Mouse (Mus musculus): Measurements from ENCODE around the gene Parp11.

The Parp11 gene

DNA sequence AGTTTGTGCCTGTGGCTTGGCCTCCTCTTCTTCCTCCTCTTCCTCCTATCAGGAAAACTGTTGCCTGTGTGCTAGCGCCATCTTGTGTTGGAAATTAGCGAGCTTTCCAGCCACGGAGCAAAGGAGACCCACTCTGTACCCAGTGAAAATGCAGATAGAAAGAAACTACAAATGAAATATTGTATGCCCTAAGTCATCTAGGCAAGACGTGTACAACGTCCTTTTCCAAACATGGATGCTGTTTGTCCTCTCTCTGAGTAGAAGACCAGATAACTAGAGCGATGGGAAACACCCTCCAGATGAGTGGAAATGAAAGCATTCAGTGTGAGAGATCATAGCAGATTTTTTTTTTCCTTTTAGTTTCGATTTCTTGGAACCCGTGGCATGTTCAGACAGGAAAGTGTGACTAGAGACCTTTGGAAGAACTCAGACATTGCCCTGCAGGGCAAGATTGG, at the start of gene Parp11:
Gene Parp11, plus strand, starts transcription at position 405 of the 455 bp plus-strand sequence.
- DNase-seq (ENCODE audit: low read depth, low spot score), result no peak

DNA sequence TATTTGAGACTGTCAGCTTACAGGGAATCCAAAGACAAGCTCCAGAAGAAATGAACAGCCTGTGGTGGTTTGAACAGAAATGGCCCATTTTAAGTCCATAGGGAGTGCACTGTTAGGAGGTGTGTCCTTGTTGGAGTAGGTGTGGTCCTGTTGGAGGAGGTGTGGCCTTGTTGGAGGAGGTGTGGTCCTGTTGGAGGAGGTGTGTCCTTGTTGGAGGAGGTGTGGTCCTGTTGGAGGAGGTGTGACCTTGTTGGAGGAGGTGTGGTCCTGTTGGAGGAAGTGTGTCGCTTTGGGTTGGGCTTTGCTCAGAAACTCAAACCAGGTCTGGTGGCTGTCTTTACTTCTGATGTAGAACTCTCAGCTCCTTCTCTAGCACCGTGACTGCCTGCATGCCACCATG, 48.6 kb upstream of the Parp11 start:
- DNase-seq (ENCODE audit: low read depth, low spot score), result no peak

DNA sequence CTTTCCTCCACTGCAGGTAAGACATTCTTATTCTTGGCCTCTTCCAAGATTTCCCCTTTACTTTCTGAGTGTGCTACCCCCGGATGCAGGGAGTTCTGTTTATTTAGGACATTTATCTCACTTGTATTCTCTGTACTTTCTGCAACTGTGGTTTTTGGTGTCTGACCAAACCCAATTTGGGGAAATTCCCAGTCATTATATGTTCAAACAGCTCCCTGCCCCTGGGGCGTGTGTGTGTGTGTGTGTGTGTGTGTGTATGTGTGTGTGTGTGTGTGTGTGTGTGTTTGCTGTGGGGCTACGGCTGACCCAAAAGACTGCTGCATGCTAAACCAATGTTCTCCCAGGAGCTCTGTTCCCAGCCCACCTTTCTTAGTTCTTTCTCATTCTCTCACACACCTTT, 45.2 kb upstream of the Parp11 start:
- DNase-seq (ENCODE audit: low read depth, low spot score), result no peak

DNA sequence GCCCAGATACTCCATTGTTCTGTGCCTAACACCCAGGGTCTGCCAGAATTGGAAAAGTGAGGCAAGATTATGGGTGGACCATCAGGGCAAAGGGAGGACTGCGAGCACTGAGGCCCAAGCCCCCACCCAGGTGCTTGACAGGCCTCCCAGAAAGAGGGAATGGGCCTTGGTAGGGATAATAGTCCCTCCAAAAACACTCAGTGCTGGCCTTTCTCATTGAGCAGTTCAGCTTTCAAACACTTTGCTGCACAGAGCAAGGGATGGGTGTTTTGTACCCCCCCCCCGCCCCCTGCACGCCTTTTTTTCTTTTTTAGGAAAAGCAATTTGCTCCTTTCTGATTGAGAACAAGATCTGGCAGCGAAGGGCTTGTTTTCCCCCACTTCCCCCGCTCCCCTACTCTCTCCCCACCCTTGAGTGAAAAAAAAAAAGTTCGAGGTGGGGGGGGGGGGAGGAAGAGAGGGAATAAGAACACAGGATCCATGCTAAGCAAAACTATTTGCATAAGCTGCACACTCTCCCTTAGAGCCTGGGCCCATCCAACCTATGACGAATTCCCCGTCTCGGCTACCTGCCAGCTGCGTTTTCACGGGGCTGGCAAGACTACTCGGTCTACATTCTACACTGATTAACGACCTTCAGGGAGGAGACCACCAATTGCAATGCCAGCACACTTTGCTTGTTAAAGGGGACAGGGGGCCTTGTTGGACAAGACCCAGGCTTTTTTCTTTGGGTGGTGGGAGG, 42.4 kb upstream of the Parp11 start:
- peak; percentile 64 for DNase-seq (ENCODE audit: low read depth, low spot score)

- DNase-seq (ENCODE audit: low read depth, low spot score), result peak; percentile 55
These were observed 41.0 kb upstream of the Parp11 start for GRCm38 (mm10) chr6:127405682-127406081.

DNA sequence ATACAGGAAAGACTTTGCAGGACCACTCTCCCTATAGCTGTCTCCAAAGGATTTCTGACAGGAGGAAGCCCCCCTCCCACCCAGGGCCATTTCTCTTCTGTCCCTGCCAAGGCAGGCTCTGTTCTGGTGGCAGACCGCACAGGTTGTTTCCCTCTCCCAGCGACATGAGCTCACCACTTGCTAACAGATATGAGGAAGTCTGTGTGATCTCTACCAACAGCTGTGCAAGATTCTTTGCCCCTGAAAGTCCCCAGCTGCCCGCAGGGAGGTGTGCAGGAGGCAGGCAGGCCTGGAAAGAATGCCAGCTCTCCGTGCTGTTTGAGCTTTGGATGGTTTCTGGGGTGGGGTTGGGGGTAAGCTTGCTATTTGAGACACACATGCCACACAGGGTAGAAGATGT, 38.9 kb upstream of the Parp11 start:
- DNase-seq (ENCODE audit: low read depth, low spot score), result no peak

DNA sequence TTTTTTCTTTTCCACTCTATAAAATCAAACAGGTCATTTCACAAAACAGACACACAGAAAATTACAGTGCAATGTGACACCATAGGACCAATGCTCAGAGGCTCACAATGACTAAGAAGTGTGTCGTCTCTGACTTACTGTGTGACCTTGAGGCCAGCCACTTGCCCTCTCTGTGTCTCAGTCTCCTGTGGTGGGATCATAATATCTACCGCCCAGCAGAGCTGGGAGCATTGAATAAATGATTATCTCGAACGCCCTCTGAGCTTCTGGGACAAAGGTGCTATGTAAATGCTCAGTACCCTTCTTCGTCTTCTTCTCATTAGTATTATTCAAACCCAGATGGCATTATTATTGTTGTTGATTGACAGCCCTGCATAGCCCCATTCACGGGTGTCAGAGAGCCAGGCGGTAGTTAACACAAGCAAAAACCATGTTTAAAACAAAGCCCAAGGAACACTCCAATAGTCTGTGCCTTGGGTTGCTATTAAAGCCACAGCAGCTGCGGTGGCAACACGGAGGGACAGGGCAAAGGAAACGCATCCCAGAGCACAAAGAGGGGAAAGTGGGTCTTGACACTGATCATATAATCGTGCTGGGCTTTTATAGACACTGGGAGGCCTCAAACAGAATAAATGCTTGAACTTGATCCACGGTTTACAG, 29.0 kb upstream of the Parp11 start:
- DNase-seq (ENCODE audit: low read depth, low spot score), result peak; percentile 45

- no peak for DNase-seq (ENCODE audit: low read depth, low spot score)
These were observed 28.3 kb upstream of the Parp11 start for GRCm38 (mm10) chr6:127418322-127418721.

DNA sequence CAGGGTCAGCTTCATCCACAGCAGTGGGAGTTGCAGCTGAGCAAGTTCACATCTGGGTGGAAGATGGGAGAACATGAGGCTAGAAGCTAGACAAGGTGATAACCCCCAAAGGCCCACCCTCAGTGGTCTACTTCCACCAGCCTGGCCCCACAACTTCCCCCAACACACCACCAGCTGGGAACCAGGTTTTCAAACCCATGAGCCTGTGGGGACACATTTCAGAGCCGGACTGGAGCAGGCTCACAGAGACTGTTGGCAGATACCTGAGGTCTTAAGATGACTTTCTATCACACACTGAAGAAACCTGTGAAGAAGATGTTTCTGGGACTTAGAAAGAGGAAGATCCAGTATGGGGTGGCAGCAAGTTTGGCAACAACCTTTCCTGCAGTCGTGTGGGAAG, 26.5 kb upstream of the Parp11 start:
- no peak for DNase-seq (ENCODE audit: low read depth, low spot score)

- DNase-seq (ENCODE audit: low read depth, low spot score), result no peak
These were observed 21.5 kb upstream of the Parp11 start for GRCm38 (mm10) chr6:127425095-127425494.

- no peak for DNase-seq (ENCODE audit: low read depth, low spot score)
These were observed 15.9 kb upstream of the Parp11 start for GRCm38 (mm10) chr6:127430716-127431115.

GRCm38 (mm10) chr6:127431196-127431766, 15.4 kb upstream of the Parp11 start:
- DNase-seq (ENCODE audit: low read depth, low spot score), result no peak

- no peak for DNase-seq (ENCODE audit: low read depth, low spot score)
These were observed 12.6 kb upstream of the Parp11 start for GRCm38 (mm10) chr6:127433886-127434647.

DNA sequence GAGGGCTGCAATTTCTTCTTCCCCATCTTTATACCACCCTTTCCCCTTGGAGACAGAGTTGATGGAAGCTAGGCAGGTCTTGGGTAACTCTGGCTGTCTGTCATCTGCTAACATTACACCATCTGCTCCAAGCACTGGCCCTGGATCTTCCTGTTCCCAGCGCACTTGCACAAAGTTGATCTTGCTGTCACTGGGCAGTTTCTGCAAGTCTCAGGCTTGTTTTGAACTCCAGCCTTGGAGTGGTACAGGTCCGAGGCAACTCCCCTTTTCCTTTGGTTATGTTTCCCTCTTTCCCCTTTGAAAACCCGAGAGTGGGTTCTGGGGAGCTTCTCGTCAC, 12.0 kb upstream of the Parp11 start:
- no peak for DNase-seq (ENCODE audit: low read depth, low spot score)

- no peak for DNase-seq (ENCODE audit: low read depth, low spot score)
These were observed 7.6 kb upstream of the Parp11 start for GRCm38 (mm10) chr6:127439063-127439462.

GRCm38 (mm10) chr6:127439540-127440195, 7.0 kb upstream of the Parp11 start:
- no peak for DNase-seq (ENCODE audit: low read depth, low spot score)

DNA sequence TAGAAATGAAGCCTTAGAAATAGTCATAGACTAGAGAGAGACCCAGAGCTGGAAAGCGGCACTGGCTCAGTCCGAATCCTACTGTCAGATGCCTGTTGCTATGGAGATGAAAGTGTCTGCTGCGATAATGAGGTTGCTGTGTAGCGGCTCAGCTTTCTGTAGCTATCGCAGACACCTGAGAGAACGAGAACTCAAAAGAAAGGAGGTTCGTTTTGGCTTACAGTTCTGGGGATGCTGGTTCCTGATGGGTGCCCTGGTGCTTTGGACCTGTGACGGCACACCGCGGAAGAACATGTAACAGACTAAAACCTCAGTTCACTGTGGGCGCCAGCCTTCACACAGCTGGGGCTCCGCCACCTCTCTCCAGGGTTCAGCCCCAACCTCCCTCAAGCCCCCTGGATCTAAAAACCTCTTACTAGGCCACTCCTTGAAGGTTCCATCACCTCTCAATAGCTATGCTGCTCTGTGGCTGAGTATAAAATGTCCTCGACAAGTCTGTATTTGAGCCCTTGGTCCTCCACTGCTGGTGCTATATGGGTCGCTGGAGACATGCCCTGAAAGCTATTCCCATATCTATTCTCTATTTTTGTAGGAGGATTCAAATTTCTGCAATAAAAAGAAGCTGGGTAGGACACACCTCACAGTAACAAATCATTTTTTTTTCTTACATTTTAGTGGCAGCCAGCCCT, 6.1 kb upstream of the Parp11 start:
- DNase-seq (ENCODE audit: low read depth, low spot score), result no peak

DNA sequence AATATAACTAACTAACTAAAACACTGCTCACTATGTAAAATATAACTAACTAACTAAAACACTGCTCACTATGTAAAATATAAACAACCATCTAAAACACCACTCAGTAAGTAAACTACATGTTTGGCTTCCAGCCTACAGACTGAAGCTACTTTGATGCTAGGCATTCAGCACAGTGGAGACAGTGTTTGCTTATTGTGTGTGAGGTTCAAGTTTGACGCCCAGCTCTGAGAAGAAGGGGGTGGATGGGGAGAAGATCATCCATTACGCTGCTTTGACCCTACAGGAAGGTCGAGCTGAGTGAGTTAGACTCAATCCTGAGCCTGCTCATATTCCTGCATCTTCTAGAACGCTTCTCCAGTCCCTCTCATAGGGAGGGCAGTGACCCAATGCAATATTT, 4.1 kb upstream of the Parp11 start:
- DNase-seq (ENCODE audit: low read depth, low spot score), result no peak

DNA sequence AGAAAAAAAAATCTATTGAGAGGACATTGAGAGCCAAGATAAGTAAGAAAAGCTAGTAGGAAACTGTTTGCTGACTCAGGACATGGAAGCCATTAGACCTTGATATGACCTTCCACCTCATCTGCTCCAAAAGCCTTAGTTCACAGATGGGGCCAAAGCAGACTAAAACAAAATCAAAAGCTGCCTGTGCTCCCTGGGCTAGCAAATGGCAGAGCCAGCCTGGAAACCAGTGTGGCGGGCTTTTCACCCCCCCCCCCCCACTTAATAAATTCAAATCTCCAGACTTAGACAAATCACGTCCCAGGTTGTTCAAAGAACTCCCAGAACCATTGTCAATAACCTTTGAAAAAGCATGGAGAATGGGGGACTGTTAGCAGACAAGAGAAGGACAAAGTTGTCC, 2.7 kb upstream of the Parp11 start:
- no peak for DNase-seq (ENCODE audit: low read depth, low spot score)

- no peak for DNase-seq (ENCODE audit: low read depth, low spot score)
These were observed 2.2 kb upstream of the Parp11 start for GRCm38 (mm10) chr6:127444466-127444865.

Data from brain, embryonic 18.5 days (tissue).